Mouse (Mus musculus) stomach, embryonic 16.5 days (tissue): ENCODE results near the gene Svs5. TPM values are rescaled to one million over a fixed set of nuclear protein-coding genes. Genes with fewer than 3 reads are reported as not detected.

Source experiments
- ATAC-seq: fragments of 200-750 bp; cut with Nextera tagmentation; 2 replicates; pipeline ENCODE4 v1.8.0; 2017; ENCODE audit warnings: moderate number of reproducible peaks, moderate TSS enrichment; ENCODE audit not compliant: insufficient read depth, low FRiP score
- H3K27ac ChIP-seq: fragments of 300-500 bp; sonication (generic); 2 replicates; pipeline ENCODE4 v1.5.1; 2014; ENCODE audit warnings: low read length
- H3K27me3 ChIP-seq: fragments of 300-500 bp; sonication (generic); 2 replicates; pipeline ENCODE4 v1.6.1; 2014; ENCODE audit warnings: low read length, control low read depth, mixed read lengths; ENCODE audit not compliant: control insufficient read depth, insufficient read depth
- H3K36me3 ChIP-seq: fragments of 300-500 bp; sonication (generic); 2 replicates; pipeline ENCODE4 v1.6.1; 2014; ENCODE audit warnings: low read length; ENCODE audit not compliant: control insufficient read depth, insufficient read depth
- H3K4me1 ChIP-seq: fragments of 300-500 bp; sonication (generic); 2 replicates; pipeline ENCODE4 v1.6.1; 2014; ENCODE audit warnings: low read length, control low read depth, mixed read lengths; ENCODE audit not compliant: control insufficient read depth, insufficient read depth
- H3K4me2 ChIP-seq: fragments of 300-500 bp; sonication (generic); 2 replicates; pipeline ENCODE4 v1.6.1; 2014; ENCODE audit warnings: low read depth, low read length, mixed read lengths
- H3K4me3 ChIP-seq: fragments of 300-500 bp; sonication (generic); replicated peaks from 2 replicates; pipeline ENCODE4 v1.5.1; 2014; ENCODE audit warnings: mild to moderate bottlenecking, low read length
- H3K9ac ChIP-seq: fragments of 300-500 bp; sonication (generic); 2 replicates; pipeline ENCODE4 v1.6.1; 2014; ENCODE audit warnings: low read length
- H3K9me3 ChIP-seq: fragments of 300-500 bp; sonication (generic); replicated peaks from 2 replicates; pipeline ENCODE4 v1.6.1; 2016; ENCODE audit warnings: low read length, control low read depth; ENCODE audit not compliant: control insufficient read depth
- WGBS: fragments of 180-500 bp; shearing (Covaris S2); extraction: QIAGEN DNeasy Blood & Tissue Kit; methylation state at CpG from one replicate; pipeline ENCODE4 v1.1.7; 2014; 5-methylcytosine and 5-hydroxymethylcytosine counted together
- polyA plus RNA-seq: library from polyadenylated mRNA; unstranded; fragments of >200 nt; fragmentation: Nextera tagmentation; extraction: Ambion mirVana; gene quantifications from 2 replicates; pipeline ENCODE4 v1.2.1, GENCODE M21; 2015

Svs5 gene
- polyA plus RNA-seq, 1 experiment from 2014 or later = not detected

DNA sequence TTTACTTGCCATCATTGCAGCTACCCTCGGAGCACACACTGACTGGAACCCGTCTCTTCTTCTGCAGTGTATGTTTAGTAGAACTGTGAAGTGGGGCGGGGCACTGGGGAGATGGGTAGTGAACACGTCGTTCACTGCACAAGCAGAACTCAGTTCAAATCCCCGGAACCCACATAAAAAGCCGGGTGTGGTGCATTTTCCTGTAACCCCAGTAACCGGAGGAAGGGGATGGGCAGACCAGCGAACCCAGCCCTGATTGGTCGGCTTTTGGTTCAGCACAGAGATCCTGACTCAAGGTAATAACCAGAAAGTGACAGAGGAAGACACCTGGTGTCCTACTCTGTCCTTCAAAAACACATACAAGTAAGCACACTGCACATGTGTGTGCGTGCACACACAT is 20.8 kb downstream of the Svs5 start:
- no peak overlapping the region for H3K4me3 ChIP-seq
- WGBS = 83% methylated on average over 11 of the region's 11 CpGs
- H3K9me3 ChIP-seq = no peaks in the 10 kb centered on the region
- no peak overlapping the region for H3K9ac ChIP-seq
- H3K27ac ChIP-seq = no peak overlapping the region
- ATAC-seq = no peak
- no peaks in the 10 kb centered on the region for H3K4me1 ChIP-seq
- H3K4me2 ChIP-seq = no peak overlapping the region
- no peaks in the 10 kb centered on the region for H3K27me3 ChIP-seq
- H3K36me3 ChIP-seq = no peaks in the 10 kb centered on the region

DNA sequence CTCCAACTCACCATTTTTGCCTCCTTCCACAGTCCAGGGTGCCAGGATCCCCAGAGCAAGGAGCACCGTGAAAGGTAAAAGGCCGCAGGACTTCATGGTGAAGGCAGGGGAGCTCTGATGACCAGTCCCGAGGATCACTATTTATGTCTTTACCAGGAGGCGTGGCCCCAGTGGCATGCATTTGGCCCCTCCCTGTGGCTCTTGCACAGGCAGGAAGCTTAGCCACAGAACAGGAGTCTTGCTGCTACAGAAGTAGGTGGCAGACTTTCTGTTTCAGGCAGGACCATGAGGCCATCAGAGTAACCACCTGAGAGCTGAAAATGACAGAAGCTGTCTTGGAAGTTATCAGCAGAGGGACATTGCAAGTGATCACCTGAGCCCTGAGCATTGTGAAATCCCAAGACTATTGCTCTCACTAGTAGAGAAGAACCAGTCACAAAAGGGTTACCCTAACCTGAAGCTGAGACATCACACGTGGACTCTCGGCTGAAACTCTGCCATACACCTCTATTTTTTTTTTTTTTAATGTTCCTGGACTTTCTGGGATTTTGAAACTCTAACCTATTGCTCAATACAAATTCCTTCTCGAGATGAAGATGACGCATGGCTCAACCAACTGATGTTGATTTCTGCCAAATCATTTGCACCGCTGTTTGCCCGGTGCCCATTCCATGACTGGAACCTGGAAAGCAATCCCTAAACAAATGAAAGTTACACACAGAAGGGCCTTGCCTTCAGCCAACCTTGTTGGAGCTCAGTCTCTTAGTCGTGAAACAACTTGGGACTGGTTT is 23.8 kb downstream of the Svs5 start:
- 66% methylated on average over 11 of the region's 11 CpGs for WGBS
- no peaks in the 10 kb centered on the region for H3K9me3 ChIP-seq
- no peaks in the 10 kb centered on the region for H3K27me3 ChIP-seq
- H3K27ac ChIP-seq = no peak overlapping the region
- no peaks in the 10 kb centered on the region for H3K36me3 ChIP-seq
- no peak overlapping the region for H3K9ac ChIP-seq
- no peak for ATAC-seq
- peaks cover 3% of the 10 kb centered on the region; the same call in 1 of the 2 replicates for H3K4me1 ChIP-seq
- H3K4me3 ChIP-seq = no peak overlapping the region
- no peak overlapping the region for H3K4me2 ChIP-seq

- 75% methylated on average over 3 of the region's 3 CpGs for whole genome bisulfite sequencing
- no peak for ATAC-seq
- H3K9ac ChIP-seq = no peak overlapping the region
Measured at GRCm38 (mm10) chr2:164358373-164358772, 25.8 kb downstream of the Svs5 start.

GRCm38 (mm10) chr2:164359031-164359430 is 26.5 kb downstream of the Svs5 start:
- Histone ChIP-seq H3K9me3 (no peaks in the 10 kb centered on the region), H3K4me2 (no peak overlapping the region), H3K9ac (no peak overlapping the region), H3K27ac (no peak overlapping the region), H3K36me3 (no peaks in the 10 kb centered on the region), H3K4me3 (no peak overlapping the region), H3K27me3 (no peaks in the 10 kb centered on the region), H3K4me1 (peaks cover 3% of the 10 kb centered on the region; the same call in 1 of the 2 replicates)
- ATAC-seq = no peak
- WGBS = 81% methylated on average over 5 of the region's 5 CpGs

More at GRCm38 (mm10) chr2:164358373-164358772, 25.8 kb downstream of the Svs5 start:
- H3K27me3 ChIP-seq = no peaks in the 10 kb centered on the region
- no peak overlapping the region for H3K4me3 ChIP-seq
- H3K4me2 ChIP-seq = no peak overlapping the region
- no peaks in the 10 kb centered on the region for H3K9me3 ChIP-seq
- H3K27ac ChIP-seq = no peak overlapping the region
- peaks cover 3% of the 10 kb centered on the region; the same call in 1 of the 2 replicates for H3K4me1 ChIP-seq
- H3K36me3 ChIP-seq = no peaks in the 10 kb centered on the region

DNA sequence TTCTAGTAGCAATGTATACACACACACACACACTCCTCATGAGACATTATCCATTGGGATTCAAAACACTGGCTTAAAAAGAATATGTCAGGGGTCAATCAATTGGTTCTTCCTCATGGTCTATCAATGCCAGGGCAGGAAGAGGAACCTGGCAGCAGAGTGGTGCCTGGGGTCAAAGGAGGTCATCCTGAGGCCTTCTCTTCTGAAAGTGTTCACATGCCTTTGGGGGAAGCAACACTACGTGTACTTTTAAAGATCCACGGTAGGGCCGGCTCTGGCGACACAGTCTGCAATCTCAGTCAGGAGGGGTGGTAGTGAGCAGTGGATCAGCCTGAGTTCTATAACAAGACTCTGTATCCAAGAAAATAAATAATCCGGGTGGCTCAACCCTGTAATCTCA is 27.1 kb downstream of the Svs5 start:
- Histone ChIP-seq H3K4me2 (no peak overlapping the region), H3K9ac (no peak overlapping the region), H3K27me3 (no peaks in the 10 kb centered on the region), H3K4me3 (no peak overlapping the region), H3K27ac (no peak overlapping the region), H3K36me3 (no peaks in the 10 kb centered on the region), H3K9me3 (no peaks in the 10 kb centered on the region), H3K4me1 (peaks cover 3% of the 10 kb centered on the region; the same call in 1 of the 2 replicates)
- no peak for ATAC-seq
- 73% methylated on average over 5 of the region's 5 CpGs for WGBS

DNA sequence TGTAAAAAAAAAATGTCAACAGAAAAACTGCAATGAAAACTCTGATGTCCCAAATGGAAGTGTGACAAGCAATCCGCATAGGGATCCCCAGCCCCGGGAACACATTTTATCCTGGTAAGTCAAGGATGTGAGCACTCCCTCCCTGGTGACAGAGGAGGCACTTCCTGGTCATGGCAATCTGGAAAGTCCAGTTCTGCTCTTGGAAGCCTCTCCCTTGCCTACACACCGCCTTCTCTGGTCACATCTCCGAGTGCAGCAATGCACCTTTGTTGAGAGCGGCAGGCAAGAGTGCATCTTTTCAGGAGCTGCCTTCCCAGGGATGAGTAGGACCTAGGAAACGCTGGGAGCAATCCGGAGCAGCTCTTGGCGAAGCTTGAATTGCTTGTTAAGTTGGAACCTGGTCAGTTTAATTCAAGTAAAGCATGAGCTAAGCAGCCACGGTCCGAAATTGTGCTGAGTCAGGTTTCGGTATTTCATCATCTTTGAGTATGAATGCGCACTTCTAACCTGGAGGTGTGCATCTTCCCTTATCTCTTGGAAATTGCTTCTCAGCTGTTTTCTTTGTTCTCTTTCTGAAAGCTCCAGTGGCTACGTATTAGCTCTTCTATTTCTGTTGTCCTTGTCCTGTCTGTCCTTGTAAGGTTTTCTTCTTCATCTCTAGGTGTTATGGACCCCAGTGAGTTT is 28.6 kb downstream of the Svs5 start:
- Histone ChIP-seq H3K9me3 (no peaks in the 10 kb centered on the region), H3K4me1 (peaks cover 3% of the 10 kb centered on the region; the same call in 1 of the 2 replicates), H3K36me3 (no peaks in the 10 kb centered on the region), H3K4me3 (no peak overlapping the region), H3K27me3 (no peaks in the 10 kb centered on the region), H3K27ac (no peak overlapping the region; the same call in 1 of the 2 replicates), H3K4me2 (no peak overlapping the region), H3K9ac (no peak overlapping the region)
- no peak for ATAC-seq
- 29% methylated on average over 13 of the region's 13 CpGs for WGBS

- Histone ChIP-seq H3K27ac (no peak overlapping the region), H3K27me3 (no peaks in the 10 kb centered on the region), H3K4me3 (no peak overlapping the region), H3K36me3 (no peaks in the 10 kb centered on the region), H3K9ac (no peak overlapping the region), H3K4me1 (no peaks in the 10 kb centered on the region), H3K9me3 (no peaks in the 10 kb centered on the region), H3K4me2 (no peak overlapping the region)
- no peak for ATAC-seq
- 61% methylated on average over 3 of the region's 3 CpGs for WGBS
Measured at GRCm38 (mm10) chr2:164366947-164367346, 34.4 kb downstream of the Svs5 start.

GRCm38 (mm10) chr2:164368620-164369105 is 36.1 kb downstream of the Svs5 start:
- Histone ChIP-seq H3K9me3 (no peaks in the 10 kb centered on the region), H3K4me2 (no peak overlapping the region), H3K4me3 (no peak overlapping the region), H3K27ac (no peak overlapping the region), H3K9ac (no peak overlapping the region), H3K4me1 (no peaks in the 10 kb centered on the region), H3K27me3 (no peaks in the 10 kb centered on the region), H3K36me3 (no peaks in the 10 kb centered on the region)
- ATAC-seq = no peak
- 79% methylated on average over 6 of the region's 6 CpGs for WGBS

GRCm38 (mm10) chr2:164371371-164371770 is 38.8 kb downstream of the Svs5 start:
- no peak overlapping the region for H3K27ac ChIP-seq
- H3K27me3 ChIP-seq = no peaks in the 10 kb centered on the region
- no peaks in the 10 kb centered on the region for H3K9me3 ChIP-seq
- no peaks in the 10 kb centered on the region for H3K36me3 ChIP-seq
- 69% methylated on average over 3 of the region's 3 CpGs for WGBS
- no peak for ATAC-seq
- H3K4me3 ChIP-seq = no peak overlapping the region
- H3K4me2 ChIP-seq = no peak overlapping the region
- H3K9ac ChIP-seq = no peak overlapping the region
- H3K4me1 ChIP-seq = no peaks in the 10 kb centered on the region
